Mouse (Mus musculus) fat pad, adult 2 months (tissue): Measurements from ENCODE around the gene Ltbp1.
A peak's percentile ranks its signal among the peaks of the same experiment; 100 is the strongest.

Experiments
- DNase-seq: peaks from one replicate; pipeline ENCODE4 v3.0.0-alpha.2; 2011; ENCODE audit warnings: low read depth, low spot score; ENCODE audit errors: extremely low read depth

Gene Ltbp1

GRCm38 (mm10) chr17:75228321-75228720 lies 223.0 kb downstream of the Ltbp1 start:
- peak; percentile 40 for DNase-seq

- DNase-seq, result no peak
Measured at GRCm38 (mm10) chr17:75233206-75233605, 227.8 kb downstream of the Ltbp1 start.

GRCm38 (mm10) chr17:75233923-75234322 lies 228.6 kb downstream of the Ltbp1 start:
- no peak for DNase-seq

- DNase-seq, result no peak
Measured at GRCm38 (mm10) chr17:75235781-75236180, 230.4 kb downstream of the Ltbp1 start.

GRCm38 (mm10) chr17:75236543-75236942 lies 231.2 kb downstream of the Ltbp1 start:
- DNase-seq, result no peak

GRCm38 (mm10) chr17:75237456-75237855 lies 232.1 kb downstream of the Ltbp1 start:
- DNase-seq, result no peak

GRCm38 (mm10) chr17:75238655-75239054 lies 233.3 kb downstream of the Ltbp1 start:
- DNase-seq, result no peak

GRCm38 (mm10) chr17:75239545-75239944 lies 234.2 kb downstream of the Ltbp1 start:
- no peak for DNase-seq

GRCm38 (mm10) chr17:75242086-75242485 lies 236.7 kb downstream of the Ltbp1 start:
- no peak for DNase-seq

- DNase-seq, result no peak
Measured at GRCm38 (mm10) chr17:75243221-75243620, 237.9 kb downstream of the Ltbp1 start.

- DNase-seq, result no peak
Measured at GRCm38 (mm10) chr17:75244148-75244547, 238.8 kb downstream of the Ltbp1 start.

GRCm38 (mm10) chr17:75245085-75245484 lies 239.7 kb downstream of the Ltbp1 start:
- peak; percentile 73 for DNase-seq

- no peak for DNase-seq
Measured at GRCm38 (mm10) chr17:75248632-75249031, 243.3 kb downstream of the Ltbp1 start.

GRCm38 (mm10) chr17:75250571-75250970 lies 245.2 kb downstream of the Ltbp1 start:
- DNase-seq, result no peak

GRCm38 (mm10) chr17:75251094-75251493 lies 245.7 kb downstream of the Ltbp1 start:
- DNase-seq, result no peak

GRCm38 (mm10) chr17:75252540-75252939 lies 247.2 kb downstream of the Ltbp1 start:
- DNase-seq, result no peak

GRCm38 (mm10) chr17:75254909-75255308 lies 249.5 kb downstream of the Ltbp1 start:
- no peak for DNase-seq

GRCm38 (mm10) chr17:75255967-75256366 lies 250.6 kb downstream of the Ltbp1 start:
- DNase-seq, result no peak

- DNase-seq, result no peak
Measured at GRCm38 (mm10) chr17:75258427-75258826, 253.1 kb downstream of the Ltbp1 start.

GRCm38 (mm10) chr17:75263336-75263990 lies 258.1 kb downstream of the Ltbp1 start:
- peak; percentile 56 for DNase-seq

GRCm38 (mm10) chr17:75268506-75268905 lies 263.1 kb downstream of the Ltbp1 start:
- no peak for DNase-seq

- DNase-seq, result no peak
Measured at GRCm38 (mm10) chr17:75272446-75272845, 267.1 kb downstream of the Ltbp1 start.

- DNase-seq, result no peak
Measured at GRCm38 (mm10) chr17:75273272-75273671, 267.9 kb downstream of the Ltbp1 start.
